Mouse (Mus musculus): Measurements from ENCODE around the gene Kmt5a. TPM values are rescaled to one million over a fixed set of nuclear protein-coding genes. Genes with fewer than 3 reads are reported as not detected.
"Not testable (repeated sequence)": the region's sequence is repeated elsewhere in the genome, so short reads cannot be mapped to it uniquely, and the experiment has no call there.

The Kmt5a gene
- polyA plus RNA-seq, 1 experiment from 2014 or later = 85.3 TPM

DNA sequence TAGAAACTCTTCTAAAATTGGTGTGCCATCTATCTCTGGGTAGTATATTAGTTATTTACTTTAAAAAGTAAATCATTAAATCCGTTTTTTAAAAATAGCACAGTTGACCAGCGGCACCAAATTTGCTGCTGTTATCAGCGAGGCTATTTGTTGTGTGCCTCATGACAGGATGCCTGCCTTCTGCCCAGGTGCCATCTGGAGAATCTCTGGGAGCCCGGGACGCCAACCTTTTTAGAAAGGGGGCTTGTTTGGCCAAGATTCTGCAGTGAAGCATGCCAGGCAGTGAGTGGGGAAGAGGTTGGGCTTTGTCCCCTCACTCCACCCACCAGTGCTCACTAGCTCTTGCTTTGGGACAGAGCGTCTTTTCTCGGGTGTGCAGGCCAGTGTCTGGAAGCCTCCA, 10.3 kb downstream of the Kmt5a start:
- peak overlapping the region; percentile 84 for H3K27ac ChIP-seq
- H3K36me3 ChIP-seq = peaks cover 84% of the 10 kb centered on the region
- peak overlapping the region; percentile 61 for H3K9ac ChIP-seq
- H3K4me2 ChIP-seq = peak overlapping the region; percentile 54
- H3K4me1 ChIP-seq = peaks cover 77% of the 10 kb centered on the region
- no peaks in the 10 kb centered on the region for H3K9me3 ChIP-seq (replicated peaks)
- H3K4me3 ChIP-seq = peak overlapping the region; percentile 11; the same call in 1 of the 2 replicates
- WGBS (ENCODE audit: insufficient replicate concordance) = 79% methylated on average over 7 of the region's 7 CpGs
- H3K27me3 ChIP-seq (replicated peaks) = no peaks in the 10 kb centered on the region
- ATAC-seq = no peak

DNA sequence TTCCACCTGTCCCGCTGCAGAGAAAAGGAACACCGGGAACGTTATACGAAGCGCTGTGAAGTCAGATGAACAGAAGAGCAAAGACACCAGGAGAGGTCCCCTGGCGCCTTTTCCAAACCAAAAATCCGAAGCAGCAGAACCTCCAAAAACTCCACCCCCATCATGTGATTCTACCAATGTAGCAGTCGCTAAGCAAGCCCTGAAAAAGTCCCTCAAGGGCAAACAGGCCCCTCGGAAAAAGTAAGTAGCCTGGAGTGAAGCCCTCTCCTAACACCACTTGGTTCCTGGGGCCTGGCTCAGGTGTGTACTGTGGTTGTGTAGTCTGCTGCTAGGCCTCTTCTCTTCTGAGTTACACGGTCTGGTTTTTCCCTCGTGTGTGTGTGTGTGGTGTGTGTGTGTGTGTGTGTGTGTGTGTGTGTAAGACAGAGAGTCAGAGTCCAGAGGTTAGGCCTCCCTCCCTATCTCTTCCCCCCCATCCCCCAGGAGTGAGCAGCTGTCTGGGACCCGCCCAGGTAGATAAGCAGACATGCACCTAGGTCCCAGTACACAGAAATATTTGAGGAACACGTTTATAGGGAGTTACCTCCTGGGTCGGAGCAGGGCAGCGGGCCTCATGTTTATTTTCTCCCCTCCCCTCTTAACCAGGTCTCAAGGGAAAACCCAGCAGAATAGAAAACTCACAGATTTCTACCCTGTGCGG, 11.1 kb downstream of the Kmt5a start:
- Histone ChIP-seq H3K27ac (peak overlapping the region; percentile 84), H3K9me3 (replicated peaks) (no peaks in the 10 kb centered on the region), H3K27me3 (replicated peaks) (no peaks in the 10 kb centered on the region), H3K36me3 (peaks cover 92% of the 10 kb centered on the region), H3K4me1 (peaks cover 77% of the 10 kb centered on the region), H3K4me3 (peak overlapping the region; percentile 10; the same call in 1 of the 2 replicates), H3K9ac (peak overlapping the region; percentile 61), H3K4me2 (peak overlapping the region; percentile 54)
- ATAC-seq = peak; percentile 56
- 67% methylated on average over 16 of the region's 16 CpGs for WGBS (ENCODE audit: insufficient replicate concordance)

DNA sequence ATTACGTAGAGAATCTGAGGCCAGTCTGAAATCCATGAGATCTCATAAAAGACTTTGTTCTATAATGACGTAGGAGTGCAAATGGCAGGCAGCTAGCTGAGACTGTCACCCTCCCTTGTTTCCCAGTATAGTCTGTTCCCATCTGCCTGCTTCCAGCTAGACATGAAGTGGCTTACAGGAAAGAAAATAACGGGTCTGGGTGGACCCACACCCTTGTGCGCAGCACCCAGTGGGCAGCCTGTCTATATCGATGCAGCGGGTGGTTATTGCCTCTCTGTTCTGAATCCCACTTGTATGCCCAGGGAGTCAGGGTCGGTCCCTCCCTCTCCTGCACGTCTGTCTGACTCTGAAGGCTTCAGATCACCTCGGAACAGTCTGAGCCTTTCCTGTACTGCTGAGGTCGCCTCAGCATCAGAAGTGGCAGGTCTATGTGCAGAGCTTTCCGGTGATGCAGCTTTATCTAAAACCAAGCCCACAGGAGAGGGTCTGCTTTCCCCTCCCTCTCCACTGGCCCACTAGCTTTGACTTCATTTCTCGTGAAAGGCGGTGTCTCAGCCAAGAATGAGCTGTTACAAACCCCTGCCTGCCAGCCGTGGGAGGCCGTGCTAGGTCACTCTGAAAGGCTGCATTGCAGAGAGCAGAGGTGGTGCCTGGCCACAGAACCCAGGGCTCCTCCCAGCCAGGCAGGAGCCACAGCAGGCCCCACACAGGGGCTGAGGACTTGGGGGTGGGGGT, 12.9 kb downstream of the Kmt5a start:
- Histone ChIP-seq H3K4me2 (no peak overlapping the region), H3K4me3 (no peak overlapping the region), H3K4me1 (peaks cover 59% of the 10 kb centered on the region), H3K36me3 (peaks cover 100% of the 10 kb centered on the region), H3K27me3 (replicated peaks) (no peaks in the 10 kb centered on the region), H3K27ac (peak overlapping the region; percentile 32; the same call in 1 of the 2 replicates), H3K9me3 (replicated peaks) (no peaks in the 10 kb centered on the region), H3K9ac (no peak overlapping the region)
- ATAC-seq = no peak
- WGBS (ENCODE audit: insufficient replicate concordance) = 79% methylated on average over 15 of the region's 15 CpGs

DNA sequence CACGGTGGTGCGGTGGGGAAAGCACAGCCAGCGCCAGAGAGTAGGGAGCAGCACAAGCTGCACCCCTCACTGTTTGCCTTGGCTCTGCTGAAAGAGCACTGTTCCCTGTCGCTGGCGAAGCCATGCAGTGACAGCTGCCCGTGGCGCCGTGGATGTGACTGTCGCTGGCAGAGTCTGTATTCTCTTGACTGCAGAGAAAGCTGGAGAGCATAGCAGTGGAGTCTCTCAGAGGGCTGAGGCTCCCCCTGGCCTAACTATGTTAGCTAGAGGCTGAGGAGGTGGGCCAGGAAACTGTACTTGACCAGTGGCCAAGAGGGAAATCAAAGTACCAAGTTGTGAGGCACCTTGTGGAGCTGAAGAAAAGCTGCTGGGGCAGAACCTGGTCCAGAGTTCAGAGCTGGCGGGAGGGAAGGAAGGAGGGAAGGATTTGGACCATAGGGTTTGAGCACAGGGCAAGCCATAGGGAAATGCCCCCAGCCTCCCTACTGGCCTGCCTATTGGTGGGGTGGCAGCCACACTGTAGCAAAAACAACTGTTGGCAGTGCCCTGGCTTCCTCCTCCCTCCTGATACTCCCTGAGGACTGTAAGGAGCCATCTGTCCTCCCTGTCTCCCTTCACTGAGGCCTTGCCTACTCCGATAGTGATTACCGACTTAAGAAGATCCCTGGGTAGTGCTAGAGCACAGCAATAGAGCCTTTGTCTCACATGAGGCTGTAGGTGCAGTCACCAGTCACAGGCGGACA, 13.8 kb downstream of the Kmt5a start:
- H3K27ac ChIP-seq = peak overlapping the region; percentile 32; the same call in 1 of the 2 replicates
- H3K4me3 ChIP-seq = no peak overlapping the region
- H3K4me2 ChIP-seq = no peak overlapping the region
- H3K9me3 ChIP-seq (replicated peaks) = no peaks in the 10 kb centered on the region
- WGBS (ENCODE audit: insufficient replicate concordance) = 88% methylated on average over 13 of the region's 13 CpGs
- ATAC-seq = no peak
- H3K36me3 ChIP-seq = peaks cover 100% of the 10 kb centered on the region
- H3K9ac ChIP-seq = no peak overlapping the region
- no peaks in the 10 kb centered on the region for H3K27me3 ChIP-seq (replicated peaks)
- H3K4me1 ChIP-seq = peaks cover 51% of the 10 kb centered on the region

DNA sequence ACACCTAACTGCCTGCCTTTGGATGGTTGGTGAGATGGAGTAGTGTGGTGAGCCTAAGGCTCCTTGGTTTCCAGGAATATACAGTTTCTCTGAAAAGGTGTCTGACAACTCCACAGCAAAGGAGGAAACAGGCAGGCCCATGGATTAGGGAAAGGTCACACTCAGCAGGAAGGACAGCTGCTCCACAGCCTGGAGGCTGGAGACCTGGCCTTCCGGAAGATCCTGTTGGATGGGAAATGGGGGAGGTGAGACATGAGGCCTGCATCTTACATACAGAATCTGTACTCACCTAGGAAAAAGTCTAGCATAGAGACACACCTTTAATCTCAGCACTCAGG, 14.3 kb downstream of the Kmt5a start:
- Histone ChIP-seq H3K9me3 (replicated peaks) (no peaks in the 10 kb centered on the region), H3K4me3 (no peak overlapping the region), H3K9ac (no peak overlapping the region), H3K4me2 (no peak overlapping the region), H3K27me3 (replicated peaks) (no peaks in the 10 kb centered on the region), H3K4me1 (peaks cover 45% of the 10 kb centered on the region), H3K36me3 (peaks cover 100% of the 10 kb centered on the region), H3K27ac (no peak overlapping the region)
- no peak for ATAC-seq
- 96% methylated on average over 1 of the region's 1 CpGs for WGBS (ENCODE audit: insufficient replicate concordance)

DNA sequence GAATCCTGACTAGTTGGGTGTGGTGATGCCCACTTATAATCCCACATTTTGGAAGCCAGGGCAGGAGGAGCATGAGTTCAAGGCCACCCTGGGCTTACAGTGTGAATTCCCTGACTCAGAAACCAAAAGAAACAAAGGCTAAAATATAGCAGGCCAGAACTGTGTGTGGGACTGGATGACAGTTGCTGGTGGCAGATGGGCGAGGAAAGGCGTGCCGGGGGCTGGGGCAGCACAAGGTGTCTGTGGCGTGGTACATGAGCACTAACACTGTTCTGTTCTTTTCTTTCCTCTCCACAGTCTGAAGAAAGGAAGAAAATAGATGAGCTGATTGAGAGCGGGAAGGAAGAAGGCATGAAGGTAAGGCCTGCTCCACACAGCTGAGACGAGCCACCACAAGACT, 17.0 kb downstream of the Kmt5a start:
- H3K9me3 ChIP-seq (replicated peaks) = no peaks in the 10 kb centered on the region
- peaks cover 19% of the 10 kb centered on the region for H3K4me1 ChIP-seq
- ATAC-seq = no peak
- no peak overlapping the region for H3K9ac ChIP-seq
- H3K27me3 ChIP-seq (replicated peaks) = no peaks in the 10 kb centered on the region
- WGBS (ENCODE audit: insufficient replicate concordance) = 87% methylated on average over 6 of the region's 6 CpGs
- H3K4me3 ChIP-seq = no peak overlapping the region
- no peak overlapping the region for H3K27ac ChIP-seq
- peaks cover 100% of the 10 kb centered on the region for H3K36me3 ChIP-seq
- no peak overlapping the region for H3K4me2 ChIP-seq

DNA sequence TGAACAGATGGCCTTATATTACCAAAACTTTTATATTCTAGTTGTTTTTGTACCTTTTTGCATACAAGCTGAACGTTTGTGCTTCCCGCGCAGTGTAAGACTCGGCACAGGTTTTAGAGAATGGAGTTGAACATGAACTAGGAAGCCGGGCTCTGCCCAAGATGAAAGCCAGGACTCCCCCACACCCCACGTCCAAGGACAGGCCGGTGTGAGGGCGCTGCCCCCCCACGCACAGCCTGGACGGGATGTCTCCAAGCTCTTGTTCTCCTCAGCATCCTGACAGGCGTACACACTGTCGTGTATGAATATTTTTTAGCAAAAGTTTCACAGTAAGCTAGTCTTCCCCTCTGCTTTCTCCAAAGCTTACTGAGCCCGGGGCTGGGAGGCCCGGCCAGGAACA, 21.2 kb downstream of the Kmt5a start:
- not testable (repeated sequence) for ATAC-seq; H3K9me3 ChIP-seq (replicated peaks); H3K27ac ChIP-seq; H3K27me3 ChIP-seq (replicated peaks); H3K4me3 ChIP-seq; H3K9ac ChIP-seq; H3K4me1 ChIP-seq; H3K4me2 ChIP-seq
- WGBS (ENCODE audit: insufficient replicate concordance) = 89% methylated on average over 14 of the region's 14 CpGs
- H3K36me3 ChIP-seq = peaks cover 78% of the 10 kb centered on the region

DNA sequence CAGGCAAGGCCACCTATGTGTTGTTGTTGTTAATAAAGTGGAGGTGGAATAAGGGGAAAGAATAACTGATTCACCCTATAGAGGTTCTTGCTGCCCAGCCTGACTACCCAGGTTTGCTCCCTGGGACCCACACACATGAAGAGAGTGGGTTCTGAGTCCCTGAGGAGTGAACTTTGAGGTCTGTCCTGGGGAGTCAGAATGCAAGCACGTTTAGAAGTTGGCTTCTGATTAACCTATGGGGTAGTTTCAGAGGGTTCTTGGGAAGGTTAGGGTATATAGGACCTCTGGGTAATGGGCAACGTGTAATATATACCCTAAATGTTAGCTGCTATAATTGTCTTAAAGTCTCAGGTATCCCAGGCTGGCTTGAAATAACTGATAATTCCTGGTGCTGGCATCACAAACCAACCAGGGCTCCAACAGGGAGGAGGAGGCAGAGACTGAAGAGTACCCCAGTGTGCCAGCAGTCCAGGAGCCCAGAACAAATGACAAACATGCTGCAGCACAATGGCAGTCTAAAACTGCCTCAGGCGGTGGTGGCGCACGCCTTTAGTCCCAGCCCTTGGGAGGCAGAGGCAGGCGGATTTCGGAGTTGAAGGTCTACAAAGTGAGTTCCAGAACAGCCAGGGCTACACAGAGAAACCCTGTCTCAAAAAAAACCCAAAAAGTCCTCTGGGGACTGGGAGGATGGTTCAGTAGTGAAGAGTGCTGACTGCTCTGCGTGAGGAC, 22.7 kb downstream of the Kmt5a start:
- no peak for ATAC-seq
- no peak overlapping the region for H3K4me2 ChIP-seq
- H3K27ac ChIP-seq = no peak overlapping the region
- 87% methylated on average over 8 of the region's 8 CpGs for WGBS (ENCODE audit: insufficient replicate concordance)
- no peak overlapping the region for H3K9ac ChIP-seq
- H3K36me3 ChIP-seq = peaks cover 63% of the 10 kb centered on the region
- no peaks in the 10 kb centered on the region for H3K4me1 ChIP-seq
- H3K9me3 ChIP-seq (replicated peaks) = no peaks in the 10 kb centered on the region
- H3K27me3 ChIP-seq (replicated peaks) = no peaks in the 10 kb centered on the region
- H3K4me3 ChIP-seq = no peak overlapping the region

DNA sequence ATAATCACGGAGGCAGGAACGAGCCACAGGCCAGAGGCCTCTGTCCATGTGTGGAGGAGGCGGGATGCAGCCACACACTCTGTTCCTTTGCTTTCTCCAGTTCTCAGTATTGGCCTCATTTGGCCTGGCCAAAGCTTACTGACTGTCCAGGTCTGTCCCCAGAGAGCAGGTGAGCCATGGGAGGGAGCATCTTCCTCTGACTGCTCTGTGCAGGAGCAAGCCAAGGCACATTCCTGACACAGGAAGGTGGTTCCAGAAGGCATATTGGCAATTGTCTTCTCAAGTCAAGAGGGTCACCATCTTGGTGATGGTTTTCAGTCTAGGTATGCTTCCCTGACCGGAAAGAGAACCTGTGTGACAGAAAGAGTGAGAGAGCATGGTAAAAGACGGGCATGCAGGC, 23.7 kb downstream of the Kmt5a start:
- peaks cover 63% of the 10 kb centered on the region for H3K36me3 ChIP-seq

DNA sequence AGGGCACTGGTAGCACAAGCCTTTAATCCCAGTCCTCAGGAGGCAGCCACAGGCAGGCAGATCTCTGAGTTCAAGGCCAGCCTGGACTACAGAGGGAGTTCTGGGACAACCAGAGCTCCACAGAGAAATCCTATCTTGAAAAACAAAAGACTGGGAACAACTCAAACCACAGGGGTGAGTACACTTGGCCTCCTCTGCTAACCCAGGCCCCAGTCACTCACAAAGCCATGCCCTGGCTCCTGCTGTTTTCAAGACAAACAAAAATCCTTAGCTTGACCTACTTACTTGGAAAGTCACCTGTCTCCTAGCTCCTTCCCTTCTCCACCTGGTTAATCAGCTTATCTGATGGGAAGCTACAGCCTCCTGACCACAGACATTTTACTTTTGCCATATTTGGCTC, 25.2 kb downstream of the Kmt5a start:
- no peak for ATAC-seq
- Histone ChIP-seq H3K4me3 (no peak overlapping the region), H3K4me1 (0 out of 2 replicates have a peak, but pooled peaks cover 2% of the 10 kb centered on the region), H3K9me3 (replicated peaks) (no peaks in the 10 kb centered on the region), H3K9ac (no peak overlapping the region), H3K4me2 (no peak overlapping the region), H3K36me3 (peaks cover 59% of the 10 kb centered on the region), H3K27ac (0 out of 2 replicates have a peak overlapping the region, but pooled peaks have one; percentile 10), H3K27me3 (replicated peaks) (no peaks in the 10 kb centered on the region)

More for the DNA sequence above, 23.7 kb downstream of the Kmt5a start:
- H3K4me1 ChIP-seq = 0 out of 2 replicates have a peak, but pooled peaks cover 2% of the 10 kb centered on the region
- H3K4me2 ChIP-seq = no peak overlapping the region
- WGBS (ENCODE audit: insufficient replicate concordance) = 85% methylated on average over 5 of the region's 5 CpGs
- no peak overlapping the region for H3K4me3 ChIP-seq
- H3K9ac ChIP-seq = no peak overlapping the region
- peak overlapping the region; percentile 21; the same call in 1 of the 2 replicates for H3K27ac ChIP-seq
- H3K27me3 ChIP-seq (replicated peaks) = no peaks in the 10 kb centered on the region
- H3K9me3 ChIP-seq (replicated peaks) = no peaks in the 10 kb centered on the region
- ATAC-seq = no peak

DNA sequence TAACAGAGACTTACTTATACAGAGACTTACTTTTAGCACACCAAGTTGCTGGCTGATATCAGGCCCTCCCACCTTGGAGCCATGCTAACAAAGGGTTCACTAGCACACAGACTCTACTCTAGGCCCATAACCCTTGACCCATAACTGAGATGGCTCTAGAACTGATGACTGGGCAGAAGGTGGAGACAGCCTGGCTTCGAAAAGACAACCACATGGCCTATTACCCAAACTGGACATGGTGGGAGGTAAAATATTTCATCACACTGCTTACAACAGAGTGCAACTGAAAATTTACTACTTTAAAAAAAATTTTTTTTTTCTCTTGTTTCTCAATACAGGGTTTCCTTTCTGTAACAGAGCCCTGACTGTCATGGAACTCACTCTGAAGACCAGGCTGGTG, 28.0 kb downstream of the Kmt5a start:
- no peaks in the 10 kb centered on the region for H3K27me3 ChIP-seq (replicated peaks)
- no peak overlapping the region for H3K27ac ChIP-seq
- peaks cover 30% of the 10 kb centered on the region for H3K36me3 ChIP-seq
- 0 out of 2 replicates have a peak, but pooled peaks cover 2% of the 10 kb centered on the region for H3K4me1 ChIP-seq
- WGBS (ENCODE audit: insufficient replicate concordance) = 65% methylated on average over 1 of the region's 1 CpGs
- ATAC-seq = no peak
- no peak overlapping the region for H3K4me2 ChIP-seq
- no peak overlapping the region for H3K4me3 ChIP-seq
- H3K9ac ChIP-seq = no peak overlapping the region
- no peaks in the 10 kb centered on the region for H3K9me3 ChIP-seq (replicated peaks)

All from liver, embryonic 12.5 days (tissue).